Mouse (Mus musculus): ENCODE results near the gene Kctd6. TPM values are rescaled to one million over a fixed set of nuclear protein-coding genes. Genes with fewer than 3 reads are reported as not detected.

Kctd6 gene
- total and polyA plus RNA-seq, 2 experiments from 2014 or later, result 23.1 to 42.8 TPM

GRCm38 (mm10) chr14:8176251-8176650, 37.7 kb upstream of the Kctd6 start:
- H3K9ac ChIP-seq (replicated peaks; ENCODE audit: low read length, poor library complexity, severe bottlenecking), result no peak overlapping the region
- 66% methylated on average over 5 of the region's 5 CpGs for WGBS
- TF ChIP-seq CTCF (IDR thresholded peaks at IDR 0.05), result no peak
- no peak for DNase-seq (ENCODE audit: low spot score)
- H3K4me1 ChIP-seq (ENCODE audit: insufficient read depth, low read length), result peaks cover 6% of the 10 kb centered on the region; the same call in 1 of the 2 replicates
- no peaks in the 10 kb centered on the region for H3K9me3 ChIP-seq (ENCODE audit: low read length)
- no peak for ATAC-seq (ENCODE audit: low FRiP score)
- H3K27ac ChIP-seq (ENCODE audit: low read depth, low read length), result no peak overlapping the region
- H3K27me3 ChIP-seq (ENCODE audit: insufficient read depth, low read length), result no peaks in the 10 kb centered on the region
- no peaks in the 10 kb centered on the region for H3K36me3 ChIP-seq (ENCODE audit: insufficient read depth, low read length)
- no peak overlapping the region for H3K4me3 ChIP-seq (ENCODE audit: low read depth, low read length)
- no peak overlapping the region for H3K4me2 ChIP-seq (ENCODE audit: low read depth, low read length, poor library complexity, severe bottlenecking)

DNA sequence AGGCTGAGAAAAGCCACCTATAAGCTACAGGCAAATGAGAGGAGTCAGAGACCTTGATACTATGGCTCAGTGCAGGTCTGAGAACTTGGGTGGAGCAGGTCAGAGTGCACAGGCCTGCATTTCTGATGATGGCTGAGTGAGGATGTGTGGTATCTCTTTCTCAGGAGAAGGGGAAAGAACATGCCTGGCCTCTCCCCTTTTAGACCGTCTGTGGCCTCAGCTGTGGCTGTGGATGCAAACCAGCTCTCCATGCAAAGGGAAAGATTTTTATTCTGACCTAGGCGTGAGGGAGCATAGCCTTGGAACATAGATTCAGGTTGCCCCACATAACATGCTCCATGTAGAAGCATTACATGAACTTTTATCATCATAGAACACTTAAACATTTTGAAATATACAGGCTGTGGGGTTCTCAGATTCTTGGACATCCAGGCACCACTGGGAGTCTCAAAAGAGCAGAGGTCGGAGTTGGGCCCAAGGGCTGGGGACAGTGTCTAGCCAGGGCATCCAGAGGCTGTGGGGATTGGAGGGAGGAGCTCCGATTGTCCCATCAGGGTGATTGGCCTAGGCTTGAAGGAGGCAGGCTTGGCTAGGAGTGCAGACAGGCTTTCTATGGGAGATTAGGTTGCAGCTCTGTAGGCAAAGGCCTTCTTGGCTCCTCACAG, 33.4 kb upstream of the Kctd6 start:
- H3K9me3 ChIP-seq (ENCODE audit: low read length), result no peaks in the 10 kb centered on the region
- no peaks in the 10 kb centered on the region for H3K36me3 ChIP-seq (ENCODE audit: insufficient read depth, low read length)
- WGBS, result 79% methylated on average over 4 of the region's 4 CpGs
- no peak overlapping the region for H3K9ac ChIP-seq (replicated peaks; ENCODE audit: low read length, poor library complexity, severe bottlenecking)
- H3K4me2 ChIP-seq (ENCODE audit: low read depth, low read length, poor library complexity, severe bottlenecking), result no peak overlapping the region
- H3K4me1 ChIP-seq (ENCODE audit: insufficient read depth, low read length), result no peaks in the 10 kb centered on the region
- no peak for TF ChIP-seq CTCF (IDR thresholded peaks at IDR 0.05)
- ATAC-seq (ENCODE audit: low FRiP score) (no peak), DNase-seq (ENCODE audit: low spot score) (no peak)
- no peak overlapping the region for H3K4me3 ChIP-seq (ENCODE audit: low read depth, low read length)
- no peaks in the 10 kb centered on the region for H3K27me3 ChIP-seq (ENCODE audit: insufficient read depth, low read length)
- H3K27ac ChIP-seq (ENCODE audit: low read depth, low read length), result no peak overlapping the region

DNA sequence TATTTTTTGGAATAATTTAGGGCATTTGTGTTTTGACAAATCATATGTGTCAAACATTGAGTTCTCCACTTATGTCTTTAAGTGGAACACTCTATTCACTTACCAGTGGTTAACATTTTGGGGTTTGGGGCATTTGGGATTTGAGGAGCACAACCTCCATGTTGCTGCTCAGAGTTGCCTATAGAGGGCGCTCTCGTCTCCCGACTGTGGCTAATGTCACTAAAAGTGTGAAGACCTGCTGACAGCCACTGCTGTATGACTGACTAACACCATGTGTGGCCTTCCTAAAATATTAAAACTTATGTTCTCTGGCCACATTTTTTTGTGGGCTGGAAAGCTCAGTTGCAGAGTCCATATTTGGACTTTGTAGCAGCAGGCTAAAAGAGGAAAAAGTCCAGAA, 30.6 kb upstream of the Kctd6 start:
- H3K27ac ChIP-seq (ENCODE audit: low read depth, low read length), result no peak overlapping the region
- no peaks in the 10 kb centered on the region for H3K36me3 ChIP-seq (ENCODE audit: insufficient read depth, low read length)
- no peak for DNase-seq (ENCODE audit: low spot score)
- no peaks in the 10 kb centered on the region for H3K4me1 ChIP-seq (ENCODE audit: insufficient read depth, low read length)
- peak; percentile 22 for TF ChIP-seq CTCF (IDR thresholded peaks at IDR 0.05)
- no peak overlapping the region for H3K4me2 ChIP-seq (ENCODE audit: low read depth, low read length, poor library complexity, severe bottlenecking)
- no peaks in the 10 kb centered on the region for H3K27me3 ChIP-seq (ENCODE audit: insufficient read depth, low read length)
- no peaks in the 10 kb centered on the region for H3K9me3 ChIP-seq (ENCODE audit: low read length)
- WGBS, result 57% methylated on average over 3 of the region's 3 CpGs
- ATAC-seq (ENCODE audit: low FRiP score), result no peak
- H3K4me3 ChIP-seq (ENCODE audit: low read depth, low read length), result no peak overlapping the region
- H3K9ac ChIP-seq (replicated peaks; ENCODE audit: low read length, poor library complexity, severe bottlenecking), result no peak overlapping the region

DNA sequence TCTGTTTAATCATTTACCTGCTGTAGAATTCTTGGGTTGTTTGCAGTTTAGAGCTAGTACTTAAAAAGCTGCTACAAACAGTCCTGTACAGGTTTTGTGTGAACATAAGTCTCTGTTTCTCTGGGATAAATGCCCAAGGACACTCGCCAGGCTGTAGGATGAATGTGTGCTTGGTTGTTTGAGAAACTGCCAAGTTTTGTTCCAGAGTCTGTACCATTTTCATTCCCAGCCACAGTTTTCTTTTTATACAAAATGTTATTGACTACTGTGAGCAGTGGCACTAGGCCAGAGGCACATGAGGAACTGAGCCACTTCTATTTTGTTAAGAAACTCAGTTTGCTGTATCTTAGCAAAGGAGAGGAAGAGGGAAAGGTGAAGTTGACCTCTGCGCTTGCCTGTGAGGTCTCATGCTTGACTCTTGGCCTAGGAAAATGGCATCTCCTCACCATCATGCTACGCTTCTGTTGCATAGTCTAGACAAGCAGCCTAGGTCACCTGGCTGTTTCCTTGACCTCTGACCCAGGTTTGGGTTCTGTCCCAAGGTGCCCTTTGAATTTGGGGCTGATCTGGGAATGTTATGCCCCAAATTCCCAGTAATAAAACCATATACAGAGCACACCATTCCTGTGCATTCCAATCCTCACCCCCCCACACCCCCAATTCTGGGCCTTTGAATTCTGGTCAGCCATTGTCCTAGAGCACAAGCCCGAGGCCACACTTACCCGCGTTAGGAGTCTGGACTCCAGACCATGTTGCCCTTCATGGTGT, 27.5 kb upstream of the Kctd6 start:
- ATAC-seq (ENCODE audit: low FRiP score) (no peak), DNase-seq (ENCODE audit: low spot score) (peak; percentile 56)
- no peaks in the 10 kb centered on the region for H3K36me3 ChIP-seq (ENCODE audit: insufficient read depth, low read length)
- WGBS, result 82% methylated on average over 6 of the region's 6 CpGs
- H3K27ac ChIP-seq (ENCODE audit: low read depth, low read length), result no peak overlapping the region
- H3K4me2 ChIP-seq (ENCODE audit: low read depth, low read length, poor library complexity, severe bottlenecking), result no peak overlapping the region
- TF ChIP-seq CTCF (IDR thresholded peaks at IDR 0.05), result no peak
- H3K27me3 ChIP-seq (ENCODE audit: insufficient read depth, low read length), result no peaks in the 10 kb centered on the region
- no peaks in the 10 kb centered on the region for H3K9me3 ChIP-seq (ENCODE audit: low read length)
- no peaks in the 10 kb centered on the region for H3K4me1 ChIP-seq (ENCODE audit: insufficient read depth, low read length)
- H3K4me3 ChIP-seq (ENCODE audit: low read depth, low read length), result no peak overlapping the region
- H3K9ac ChIP-seq (replicated peaks; ENCODE audit: low read length, poor library complexity, severe bottlenecking), result no peak overlapping the region

DNA sequence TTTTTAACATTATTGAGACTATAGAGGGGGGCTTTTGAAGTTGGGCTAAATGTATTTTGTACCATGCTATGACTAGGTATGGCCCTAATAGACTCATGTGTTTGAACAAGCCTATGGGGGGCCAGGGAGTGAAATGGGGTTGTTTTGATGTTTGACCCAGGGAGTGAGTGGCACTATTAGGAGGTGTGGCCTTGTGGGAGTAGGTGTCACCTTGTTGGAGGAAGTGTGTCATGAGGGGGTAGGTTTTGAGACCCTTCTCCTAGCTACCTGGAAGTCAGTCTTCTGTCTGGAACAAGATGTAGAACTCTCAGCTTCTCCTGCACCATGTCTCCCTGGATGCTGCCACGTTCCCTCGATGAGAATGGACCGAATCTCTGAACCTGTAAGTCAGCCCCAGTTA, 23.4 kb upstream of the Kctd6 start:
- no peak overlapping the region for H3K27ac ChIP-seq (ENCODE audit: low read depth, low read length)
- no peak overlapping the region for H3K9ac ChIP-seq (replicated peaks; ENCODE audit: low read length, poor library complexity, severe bottlenecking)
- H3K4me1 ChIP-seq (ENCODE audit: insufficient read depth, low read length), result no peaks in the 10 kb centered on the region
- DNase-seq (ENCODE audit: low spot score) (no peak), ATAC-seq (ENCODE audit: low FRiP score) (no peak)
- 89% methylated on average over 3 of the region's 3 CpGs for WGBS
- H3K27me3 ChIP-seq (ENCODE audit: insufficient read depth, low read length), result no peaks in the 10 kb centered on the region
- H3K9me3 ChIP-seq (ENCODE audit: low read length), result no peaks in the 10 kb centered on the region
- H3K4me3 ChIP-seq (ENCODE audit: low read depth, low read length), result no peak overlapping the region
- H3K36me3 ChIP-seq (ENCODE audit: insufficient read depth, low read length), result no peaks in the 10 kb centered on the region
- no peak overlapping the region for H3K4me2 ChIP-seq (ENCODE audit: low read depth, low read length, poor library complexity, severe bottlenecking)
- no peak for TF ChIP-seq CTCF (IDR thresholded peaks at IDR 0.05)

DNA sequence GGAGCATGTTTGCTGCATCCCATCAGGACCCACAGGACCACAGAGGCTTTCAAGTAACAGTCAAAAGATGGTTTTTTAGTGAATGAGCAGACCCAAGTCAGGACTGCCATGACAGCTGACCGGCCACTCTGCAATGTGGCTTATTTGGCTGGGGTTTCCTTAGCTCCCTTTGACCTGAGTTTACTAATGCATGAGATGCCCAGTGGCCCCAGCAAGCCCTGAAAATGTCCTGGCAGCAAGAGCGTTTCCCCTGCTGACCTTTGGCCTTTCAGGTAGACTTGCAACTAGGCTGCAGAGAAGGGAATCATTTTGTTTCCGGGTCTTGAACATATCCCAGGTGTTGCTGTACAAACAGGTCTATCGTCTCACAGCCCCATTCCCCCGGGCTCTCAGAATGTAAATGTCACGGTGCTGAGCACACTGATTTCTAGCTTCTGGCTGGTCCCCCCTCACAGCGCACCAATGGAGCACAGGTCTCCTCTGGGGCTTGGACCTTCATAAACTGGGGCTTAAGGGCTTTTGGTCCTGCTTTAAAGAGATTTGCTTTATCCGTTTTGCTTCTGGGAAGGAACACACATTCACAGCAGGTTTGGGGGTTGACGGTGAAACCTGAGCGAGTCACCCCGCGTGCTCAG, 22.5 kb upstream of the Kctd6 start:
- TF ChIP-seq CTCF (IDR thresholded peaks at IDR 0.05), result no peak
- H3K9me3 ChIP-seq (ENCODE audit: low read length), result no peaks in the 10 kb centered on the region
- DNase-seq (ENCODE audit: low spot score) (no peak), ATAC-seq (ENCODE audit: low FRiP score) (no peak)
- no peak overlapping the region for H3K27ac ChIP-seq (ENCODE audit: low read depth, low read length)
- H3K4me1 ChIP-seq (ENCODE audit: insufficient read depth, low read length), result no peaks in the 10 kb centered on the region
- WGBS, result 64% methylated on average over 12 of the region's 12 CpGs
- no peak overlapping the region for H3K4me2 ChIP-seq (ENCODE audit: low read depth, low read length, poor library complexity, severe bottlenecking)
- no peaks in the 10 kb centered on the region for H3K36me3 ChIP-seq (ENCODE audit: insufficient read depth, low read length)
- no peak overlapping the region for H3K4me3 ChIP-seq (ENCODE audit: low read depth, low read length)
- H3K9ac ChIP-seq (replicated peaks; ENCODE audit: low read length, poor library complexity, severe bottlenecking), result no peak overlapping the region
- H3K27me3 ChIP-seq (ENCODE audit: insufficient read depth, low read length), result no peaks in the 10 kb centered on the region

Measured in midbrain, postnatal 0 days (tissue).